Mouse (Mus musculus): ENCODE data around the gene Astl.

DNA sequence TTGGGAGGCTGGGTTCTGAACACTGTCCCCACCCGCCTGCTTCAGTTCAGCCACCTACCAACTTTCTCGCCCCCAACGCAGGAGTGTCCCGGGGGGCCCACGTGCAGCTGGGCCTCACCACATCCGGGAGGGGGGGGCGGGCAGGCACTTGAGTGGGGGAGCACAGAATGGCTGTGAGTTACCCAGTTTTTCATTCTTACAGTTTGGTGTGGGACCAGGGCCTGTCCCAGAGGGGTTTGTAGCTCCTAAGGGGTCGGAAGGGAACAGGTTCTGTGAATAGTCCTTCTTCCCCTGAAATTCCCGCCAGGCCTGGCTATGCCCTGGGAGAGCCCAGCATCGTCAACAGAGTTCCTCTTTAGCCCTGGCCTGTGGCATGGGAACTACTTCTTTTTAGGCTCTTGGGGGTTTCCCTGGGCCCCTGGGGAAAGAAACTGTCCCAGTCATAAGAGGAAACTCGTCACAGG lies 3.3 kb upstream of the Astl start:
- no peak for TF ChIP-seq CTCF (IDR thresholded peaks at IDR 0.05; ENCODE audit: low read depth)
- no peak for TF ChIP-seq EP300 (IDR thresholded peaks at IDR 0.05; ENCODE audit: low read depth)
